Mouse (Mus musculus) cerebellum, adult 2 months (tissue): ENCODE results near the gene Trhde. TPM values are rescaled to one million over a fixed set of nuclear protein-coding genes. Genes with fewer than 3 reads are reported as not detected.
A peak's percentile ranks its signal among the peaks of the same experiment; 100 is the strongest.

ENCODE experiments used
- DNase-seq, 2 experiments: peaks; one replicate each; pipeline ENCODE4 v3.0.0; 2021
- H3K27ac ChIP-seq: fragments of 200-500 bp; 2 replicates; pipeline ENCODE4 v1.5.1; 2012; ENCODE audit warnings: low read length, control low read depth, inconsistent platforms; ENCODE audit not compliant: insufficient read depth
- H3K27me3 ChIP-seq: fragments of 200-500 bp; 2 replicates; pipeline ENCODE4 v1.6.1; 2012; ENCODE audit warnings: inconsistent platforms, mild to moderate bottlenecking, low read length, moderate library complexity; ENCODE audit not compliant: control insufficient read depth, insufficient read depth
- H3K4me1 ChIP-seq: fragments of 200-500 bp; 2 replicates; pipeline ENCODE4 v1.6.1; 2011; ENCODE audit warnings: low read length; ENCODE audit not compliant: control insufficient read depth, insufficient read depth
- H3K4me3 ChIP-seq: fragments of 200-500 bp; replicated peaks from 2 replicates; pipeline ENCODE3; 2011; ENCODE audit warnings: mild to moderate bottlenecking, low read depth, low read length, control low read depth; ENCODE audit not compliant: insufficient read depth
- CTCF ChIP-seq: fragments of 200-500 bp; IDR thresholded peaks from 2 replicates; pipeline ENCODE4 v1.5.1; 2011; ENCODE audit warnings: low read depth, mild to moderate bottlenecking, control low read depth, low read length, moderate library complexity, borderline replicate concordance; ENCODE audit not compliant: insufficient read depth
- POLR2A ChIP-seq: fragments of 200-500 bp; IDR thresholded peaks from 2 replicates; pipeline ENCODE4 v1.6.1; 2011; ENCODE audit warnings: low read length, control low read depth, borderline replicate concordance; ENCODE audit not compliant: insufficient read depth
- WGBS: fragments of 180-500 bp; shearing (Covaris S2); methylation state at CpG from one replicate; pipeline ENCODE4 v1.1.7; 2018; 5-methylcytosine and 5-hydroxymethylcytosine counted together
- polyA plus RNA-seq: library from polyadenylated mRNA; depleted of rRNA; stranded (reverse); fragments of >200 nt; gene quantifications from 2 replicates; pipeline ENCODE4 v1.2.3, GENCODE M21; 2012

Gene Trhde
- polyA plus RNA-seq, 1 experiment, result 16.9 TPM

DNA sequence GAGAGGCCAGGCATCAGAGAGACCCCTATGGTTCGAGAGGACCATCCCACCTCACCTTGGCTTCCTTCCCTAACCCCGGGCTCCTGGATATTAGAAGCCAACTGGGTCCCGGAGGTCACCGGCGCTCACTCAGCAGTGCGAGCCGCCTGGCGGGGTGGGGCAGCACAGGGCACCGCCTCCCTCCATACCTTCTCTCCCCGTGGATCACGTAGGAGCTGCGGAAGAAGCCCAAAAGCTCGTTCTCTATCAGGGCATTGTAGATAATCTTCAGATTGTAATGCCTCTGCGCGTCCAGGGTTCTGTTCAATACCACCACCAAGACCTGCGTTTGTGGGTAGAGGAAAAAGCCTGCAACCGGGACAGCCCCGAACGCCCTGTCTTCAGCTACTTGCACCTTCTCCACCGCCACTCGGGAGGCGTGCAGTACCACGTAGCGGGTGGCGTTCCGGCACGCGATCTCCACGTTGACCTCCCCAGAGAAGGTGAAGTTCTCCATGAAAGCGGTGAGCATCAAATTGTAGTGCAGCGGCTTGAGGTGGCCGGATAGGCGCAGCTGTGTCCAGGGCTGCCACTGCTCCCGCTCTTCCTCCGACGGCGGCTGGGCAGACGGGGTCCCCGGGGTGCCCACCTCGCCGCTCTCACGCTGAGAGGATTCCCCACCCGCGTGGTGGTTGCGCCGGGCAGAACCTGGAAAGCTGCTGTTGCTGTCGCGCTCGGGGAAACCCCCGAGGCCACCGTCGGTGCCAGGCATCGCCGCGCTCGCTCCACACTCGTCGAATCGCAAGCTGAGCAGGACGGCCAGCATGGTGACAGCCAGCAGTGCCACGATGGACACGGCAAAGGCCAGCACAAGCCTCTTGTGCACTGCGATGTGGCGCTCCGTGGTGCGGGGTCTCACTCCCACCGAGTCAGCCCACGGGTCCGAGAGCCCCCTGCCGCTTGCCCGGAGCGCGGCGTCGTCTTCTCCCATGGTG, 1.5 kb downstream of the Trhde start:
- 2% methylated on average over 75 of the region's 75 CpGs for WGBS
- Histone ChIP-seq H3K4me1 (no peaks in the 10 kb centered on the region), H3K27me3 (no peaks in the 10 kb centered on the region), H3K27ac (peak overlapping the region; percentile 92), H3K4me3 (peak overlapping the region; percentile 74)
- TF ChIP-seq CTCF (no peak), POLR2A (no peak)
- DNase-seq, result peak; percentile 75 to 79

DNA sequence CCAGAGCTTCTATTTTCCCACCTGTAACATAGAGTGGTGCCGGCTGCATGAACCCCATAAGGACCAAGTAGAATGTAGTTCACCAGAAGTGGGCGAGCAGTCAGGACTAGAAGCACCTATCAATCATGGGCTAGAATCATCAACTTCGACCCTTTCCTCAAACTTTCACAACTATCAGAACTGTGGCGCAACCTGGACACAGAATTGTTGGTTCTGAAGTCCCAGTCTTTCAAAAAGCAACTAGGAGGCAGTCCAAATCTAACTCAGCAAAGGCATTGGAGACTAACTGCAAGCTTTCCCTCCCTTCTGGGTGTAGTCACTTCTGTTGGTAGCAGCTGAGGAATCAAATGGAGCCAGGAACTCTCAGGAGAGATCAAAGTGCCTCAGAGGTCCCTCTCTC, 2.6 kb downstream of the Trhde start:
- no peak for TF ChIP-seq POLR2A
- TF ChIP-seq CTCF, result no peak
- DNase-seq, result peak in 1 of 2 experiments; percentile 37
- Histone ChIP-seq H3K4me3 (peak overlapping the region; percentile 74), H3K27ac (no peak overlapping the region), H3K4me1 (peaks cover 6% of the 10 kb centered on the region), H3K27me3 (no peaks in the 10 kb centered on the region)
- WGBS, result 23% methylated on average over 4 of the region's 4 CpGs

DNA sequence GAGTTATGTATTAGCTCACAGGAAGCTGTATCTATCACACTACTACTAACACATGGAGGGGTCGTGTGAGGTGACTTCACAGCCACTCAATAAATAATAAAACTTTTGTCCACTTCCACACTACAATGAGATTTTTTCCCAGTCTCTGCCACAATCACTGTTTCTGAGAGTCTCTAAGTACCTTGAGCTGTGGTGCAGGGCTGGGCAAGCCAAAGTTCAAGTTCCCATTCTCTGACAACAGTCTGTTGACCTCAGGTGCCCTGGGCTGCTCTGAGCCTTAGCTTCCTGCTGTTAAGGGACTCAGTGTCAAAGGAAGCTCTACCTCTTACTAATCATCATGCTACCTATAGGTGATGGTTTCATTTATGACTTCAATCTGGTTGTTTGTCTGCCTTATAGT, 3.3 kb downstream of the Trhde start:
- H3K4me3 ChIP-seq, result peak overlapping the region; percentile 74
- no peak for DNase-seq
- no peak for TF ChIP-seq POLR2A
- no peak for TF ChIP-seq CTCF
- no peaks in the 10 kb centered on the region for H3K27me3 ChIP-seq
- no peak overlapping the region for H3K27ac ChIP-seq
- 14% methylated on average over 1 of the region's 1 CpGs for WGBS
- peaks cover 10% of the 10 kb centered on the region for H3K4me1 ChIP-seq

DNA sequence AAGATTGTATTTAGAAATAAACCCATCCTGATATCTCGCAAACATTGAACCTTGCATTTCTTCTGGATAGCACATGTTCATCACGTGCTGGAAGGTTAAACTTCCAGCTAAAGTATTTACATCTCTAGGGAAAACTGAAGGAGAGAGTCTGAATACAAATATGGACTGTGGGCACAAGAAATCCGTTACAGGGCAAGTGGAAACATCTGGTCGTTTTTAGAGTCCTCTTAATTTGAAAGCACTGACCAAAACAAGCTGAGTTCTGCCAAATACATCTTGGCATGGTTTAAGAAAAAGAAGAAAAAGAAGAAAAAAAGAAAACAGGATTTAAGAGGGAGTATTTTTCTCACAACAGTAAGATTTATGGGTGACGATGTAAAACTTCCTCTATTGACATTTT, 3.9 kb downstream of the Trhde start:
- WGBS, result 16% methylated on average over 5 of the region's 5 CpGs
- Histone ChIP-seq H3K4me3 (peak overlapping the region; percentile 74), H3K27me3 (no peaks in the 10 kb centered on the region), H3K4me1 (peaks cover 10% of the 10 kb centered on the region), H3K27ac (no peak overlapping the region)
- TF ChIP-seq POLR2A (no peak), CTCF (no peak)
- DNase-seq, result no peak

DNA sequence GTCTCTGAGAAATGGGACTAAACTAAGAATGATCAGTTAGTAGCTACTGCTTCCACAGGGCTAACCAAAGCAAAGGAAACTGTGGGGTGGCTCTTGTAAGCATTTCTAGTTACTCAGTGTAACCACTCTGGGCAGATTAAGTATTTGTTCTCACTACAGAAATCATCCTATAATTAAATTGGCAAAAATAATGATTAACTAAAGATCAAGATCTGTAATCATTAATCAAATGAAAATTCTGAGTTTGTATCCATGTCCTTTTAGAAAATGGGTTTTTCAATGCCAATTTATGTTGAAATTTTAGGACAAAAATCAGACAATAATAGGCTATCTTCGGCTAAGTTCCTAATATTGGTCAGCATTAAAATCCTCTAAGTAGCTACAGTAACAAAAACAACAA, 4.4 kb downstream of the Trhde start:
- Histone ChIP-seq H3K4me1 (peaks cover 10% of the 10 kb centered on the region), H3K27ac (no peak overlapping the region), H3K27me3 (no peaks in the 10 kb centered on the region), H3K4me3 (no peak overlapping the region)
- no peak for DNase-seq
- no peak for TF ChIP-seq POLR2A
- TF ChIP-seq CTCF, result no peak
- WGBS, result 51% methylated on average over 1 of the region's 1 CpGs

DNA sequence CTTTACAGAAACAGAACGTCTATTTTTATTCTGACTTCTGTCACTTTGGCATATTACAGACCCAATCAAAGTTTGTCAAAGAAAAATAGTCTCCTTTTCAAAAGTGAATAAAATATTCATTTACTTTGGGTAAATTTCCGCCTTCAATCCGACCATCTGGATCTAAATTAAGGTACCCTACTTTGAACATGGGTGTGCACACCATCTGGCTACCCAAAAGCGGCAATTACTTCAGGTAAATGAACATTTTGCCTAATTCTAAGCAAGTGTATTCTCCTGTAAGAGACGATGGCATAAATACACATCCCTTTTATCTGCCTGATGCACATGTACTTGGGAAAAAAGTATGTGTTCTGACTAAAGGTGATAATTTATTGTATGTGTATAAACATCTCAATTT, 5.2 kb downstream of the Trhde start:
- WGBS, result 9% methylated on average over 5 of the region's 5 CpGs

DNA sequence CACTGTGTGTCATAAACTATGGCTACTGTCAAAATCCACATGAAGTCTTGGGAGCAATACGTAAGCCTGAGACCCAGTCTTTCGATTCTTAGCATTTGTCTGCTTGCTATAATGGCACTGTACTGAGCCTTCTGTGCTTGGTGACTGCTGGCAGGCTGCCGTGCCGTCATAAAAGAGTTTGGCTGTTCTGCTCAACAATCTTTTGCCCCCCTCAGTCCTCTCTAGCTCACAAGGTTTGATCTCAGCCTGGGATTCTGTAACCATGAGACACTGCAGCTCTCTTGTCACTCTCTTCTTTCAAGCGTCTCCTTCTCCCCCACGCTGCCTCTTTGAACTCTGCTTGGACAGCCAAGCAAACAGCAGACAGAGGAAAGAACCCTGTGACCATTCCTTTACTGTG, 7.9 kb downstream of the Trhde start:
- Histone ChIP-seq H3K27me3 (no peaks in the 10 kb centered on the region), H3K27ac (no peak overlapping the region), H3K4me1 (peaks cover 10% of the 10 kb centered on the region), H3K4me3 (no peak overlapping the region)
- no peak for TF ChIP-seq POLR2A
- TF ChIP-seq CTCF, result no peak
- peak; percentile 49 to 52 for DNase-seq
- 9% methylated on average over 6 of the region's 6 CpGs for WGBS

More for the DNA sequence above, 5.2 kb downstream of the Trhde start:
- peaks cover 10% of the 10 kb centered on the region for H3K4me1 ChIP-seq
- H3K27me3 ChIP-seq, result no peaks in the 10 kb centered on the region
- peak in 1 of 2 experiments; percentile 48 for DNase-seq
- no peak overlapping the region for H3K27ac ChIP-seq
- no peak for TF ChIP-seq CTCF
- no peak for TF ChIP-seq POLR2A
- peak overlapping the region; percentile 46 for H3K4me3 ChIP-seq

DNA sequence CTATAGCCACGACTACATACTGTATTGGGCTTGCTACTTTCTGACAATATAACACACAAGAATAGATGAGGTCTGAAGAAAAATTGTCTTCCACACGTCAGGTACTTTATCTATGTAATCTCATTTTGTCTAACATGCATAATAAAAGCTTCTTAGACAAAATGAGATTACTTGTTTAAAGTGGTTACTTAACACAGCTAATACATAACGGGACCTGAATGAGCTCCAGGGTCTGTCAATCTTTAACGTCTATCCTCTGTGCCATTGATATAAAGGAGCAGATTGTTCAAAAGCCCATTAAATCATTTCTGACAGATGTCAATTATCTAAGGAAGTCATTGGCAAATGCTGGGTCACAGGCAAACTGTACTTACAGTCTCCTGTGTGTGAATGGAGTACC, 36.2 kb downstream of the Trhde start:
- H3K27me3 ChIP-seq, result no peaks in the 10 kb centered on the region
- no peak overlapping the region for H3K4me3 ChIP-seq
- TF ChIP-seq CTCF (no peak), POLR2A (no peak)
- H3K27ac ChIP-seq, result no peak overlapping the region
- no peak for DNase-seq
- 81% methylated on average over 4 of the region's 4 CpGs for WGBS
- no peaks in the 10 kb centered on the region for H3K4me1 ChIP-seq
